Mouse (Mus musculus) G1E-ER4 (cell line): ENCODE measurements around the gene Xrcc4. TPM values are rescaled to one million over a fixed set of nuclear protein-coding genes. Genes with fewer than 3 reads are reported as not detected.

Experiments used
- GATA1 ChIP-seq: IDR thresholded peaks from one replicate; pipeline ENCODE4 v1.8.0; 2012; ENCODE audit warnings: low read length, inconsistent platforms
- polyA plus RNA-seq: library from polyadenylated mRNA; stranded (reverse); fragments of >175 nt; gene quantifications from 2 replicates; pipeline ENCODE4 v1.2.3, GENCODE M21; 2012

The Xrcc4 gene
- polyA plus RNA-seq, result 0.21 and 0.45 TPM in 2 replicates

DNA sequence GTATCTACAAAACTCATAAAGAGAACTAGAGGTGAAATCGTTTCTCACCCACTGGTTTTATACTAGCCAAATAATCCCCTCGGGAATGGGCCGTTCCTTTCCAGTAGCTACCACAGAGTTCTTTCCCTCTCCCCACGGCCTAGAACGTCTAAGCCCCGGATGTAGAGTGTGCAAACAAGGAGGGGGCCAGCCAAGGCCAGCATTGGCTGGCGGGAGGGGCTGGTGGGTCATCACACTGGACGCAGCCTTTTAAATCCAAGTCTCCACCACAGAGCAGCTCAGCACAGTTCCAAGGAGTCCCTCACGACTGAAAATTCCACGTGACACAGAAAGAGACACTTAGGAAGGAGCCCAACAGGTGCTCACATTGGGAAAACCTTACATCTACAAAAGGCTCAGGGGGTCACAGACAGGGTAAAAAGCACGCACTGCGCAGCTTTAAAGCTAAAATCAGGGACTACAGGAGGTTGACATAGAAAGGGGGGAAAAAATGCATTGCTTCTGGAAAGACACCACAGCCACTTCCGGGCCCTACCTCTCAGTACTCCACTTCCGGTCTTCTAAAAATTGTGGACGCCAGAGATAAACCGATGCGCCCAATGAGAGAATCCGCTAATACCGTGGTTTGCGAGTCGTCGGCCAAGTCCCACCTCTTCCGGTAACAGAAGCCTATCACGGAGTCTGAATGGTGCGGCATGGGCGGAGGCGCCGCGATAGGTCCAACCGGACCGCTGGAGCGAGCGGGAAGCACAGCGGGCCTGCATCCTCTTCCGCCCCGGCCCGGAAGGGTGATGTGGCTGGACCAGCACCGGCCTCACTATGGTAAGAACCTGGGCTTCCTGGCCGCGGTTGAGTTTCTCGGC lies at the start of gene Xrcc4, which contains the start of gene Tmem167:
Xrcc4 (minus strand) TSS at position 647 of the 863 bp plus-strand sequence.
Tmem167 (plus strand) TSS at position 162 of the 863 bp plus-strand sequence.
- TF ChIP-seq GATA1, result no peak

DNA sequence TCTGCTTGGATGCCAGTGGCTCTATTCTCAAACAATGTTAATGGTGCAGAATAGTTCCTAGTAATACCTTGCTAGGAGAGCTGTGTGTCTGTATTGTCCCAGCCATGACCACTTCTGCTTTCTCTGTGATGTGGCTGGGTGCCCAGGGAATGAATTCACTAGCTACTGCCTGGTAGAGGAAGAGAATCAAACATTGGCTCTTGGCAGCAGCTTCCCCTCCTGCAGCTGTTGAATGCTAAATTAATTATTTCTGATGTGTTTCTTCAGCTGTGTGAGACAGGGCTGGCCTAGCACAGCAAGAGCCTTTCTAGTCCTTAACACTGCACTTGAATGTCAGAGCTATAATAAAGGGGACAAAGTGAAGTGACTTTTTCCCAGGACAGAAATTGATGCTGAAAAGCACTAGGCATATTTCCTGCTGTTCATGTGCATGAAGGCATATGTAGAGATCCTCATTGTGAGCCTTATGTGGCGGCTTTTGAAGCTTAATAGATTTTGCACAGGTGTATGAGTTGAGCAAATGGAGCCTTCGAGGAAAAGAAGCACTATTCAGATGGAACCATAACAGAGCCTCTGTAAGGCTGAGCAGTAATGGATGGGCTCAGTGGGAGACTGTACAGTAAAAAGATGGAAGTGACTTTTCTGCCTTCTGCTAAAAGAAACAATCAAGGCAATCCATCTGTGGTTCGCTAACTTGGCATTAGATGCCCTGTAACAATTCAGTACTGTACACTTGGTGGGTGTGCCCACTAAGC lies 46.9 kb upstream of the Xrcc4 start:
- TF ChIP-seq GATA1, result no peak

DNA sequence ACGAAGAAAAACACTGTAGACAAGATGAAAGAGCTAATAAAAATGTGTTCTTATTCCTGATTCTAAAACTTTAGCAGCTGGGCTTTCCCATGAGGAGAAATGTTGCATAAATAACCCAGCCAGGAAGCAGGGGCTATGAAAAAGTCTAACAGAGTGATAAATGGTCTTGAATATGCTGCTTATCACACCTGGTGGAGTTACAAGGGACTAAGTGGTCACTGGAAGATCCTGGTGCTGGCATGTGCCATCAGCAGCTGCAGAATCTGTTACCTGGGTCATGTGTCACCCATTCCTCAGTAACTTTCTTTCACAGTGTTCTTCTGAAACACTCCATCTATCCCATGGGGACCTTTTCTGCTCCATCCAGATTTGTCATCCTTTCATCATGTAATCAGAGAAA lies 22.3 kb upstream of the Xrcc4 start:
- TF ChIP-seq GATA1, result no peak

DNA sequence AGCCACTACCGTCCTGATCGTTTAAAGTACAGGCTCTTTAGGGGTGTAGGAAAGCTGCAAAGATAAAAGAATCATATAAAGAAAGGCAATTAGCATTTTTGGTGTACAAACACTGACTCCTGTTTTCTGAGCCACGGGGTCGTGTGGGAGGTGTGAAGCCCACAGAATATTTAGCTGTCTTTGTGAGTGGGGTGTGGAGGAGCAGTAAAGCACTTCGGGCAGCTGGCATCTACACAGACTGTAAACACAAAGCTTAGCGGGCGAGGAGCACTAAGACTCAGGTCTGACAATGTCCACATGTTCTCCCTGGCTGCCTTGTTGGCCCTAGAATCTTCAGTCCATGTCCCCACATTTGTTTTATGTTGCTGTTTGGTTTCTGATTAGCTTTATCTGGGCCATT lies 16.7 kb upstream of the Xrcc4 start:
- no peak for TF ChIP-seq GATA1

DNA sequence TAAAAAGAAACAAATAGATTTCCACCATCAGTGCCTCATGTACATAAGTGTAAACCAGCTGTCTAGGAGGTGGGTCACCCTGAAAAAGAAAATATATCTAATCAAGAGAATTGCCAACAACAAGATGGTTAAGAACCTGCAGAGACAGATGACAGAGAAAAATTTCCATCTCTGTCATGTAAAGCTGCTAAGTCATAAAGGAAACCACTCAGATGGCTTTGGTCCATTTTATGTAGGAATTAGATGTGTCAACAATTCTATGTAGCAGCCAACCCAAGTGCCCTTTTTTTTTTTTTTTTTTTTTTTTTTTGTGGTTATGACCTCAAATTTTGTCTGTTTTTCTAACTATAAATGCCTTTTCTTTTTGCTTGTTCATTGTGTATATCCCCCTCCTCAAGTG lies 12.1 kb upstream of the Xrcc4 start:
- no peak for TF ChIP-seq GATA1

DNA sequence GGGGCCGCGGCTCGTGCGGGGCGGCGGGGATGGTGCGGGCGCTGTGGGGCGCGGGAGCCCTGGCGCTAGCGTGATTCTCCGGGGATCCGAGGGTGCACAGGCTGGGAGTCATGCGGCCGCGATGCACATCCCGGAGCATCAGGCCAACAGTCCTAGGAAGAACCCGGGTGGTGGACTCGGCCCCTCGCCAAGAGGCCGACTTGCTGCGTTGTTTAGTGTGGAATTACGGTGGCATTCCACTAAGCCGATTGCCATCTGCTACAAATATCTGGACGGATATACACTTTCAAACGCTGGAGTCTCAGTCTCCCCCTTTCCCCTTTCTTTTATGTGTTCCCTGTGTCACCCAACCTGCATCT lies 396 bp upstream of the Xrcc4 start:
- TF ChIP-seq GATA1, result no peak

DNA sequence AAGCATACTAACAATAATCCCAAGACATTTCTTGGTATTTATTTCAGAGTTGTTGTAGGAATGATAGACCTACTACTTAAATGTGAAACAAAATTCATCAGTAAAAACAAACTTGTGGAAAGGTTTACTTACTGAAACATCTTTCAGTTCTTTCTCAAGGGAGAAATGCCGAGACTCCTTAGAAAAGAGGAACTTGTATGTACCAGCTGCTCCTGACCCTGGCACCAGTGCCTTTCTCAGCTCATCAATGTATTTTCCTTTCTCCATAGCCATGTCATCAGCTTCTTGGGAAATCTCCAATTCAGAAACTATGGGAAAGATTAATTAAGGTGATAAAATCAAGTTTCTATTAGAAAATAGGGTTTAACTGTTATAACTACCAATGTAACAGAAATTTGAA lies 27.5 kb downstream of the Xrcc4 start:
- no peak for TF ChIP-seq GATA1

DNA sequence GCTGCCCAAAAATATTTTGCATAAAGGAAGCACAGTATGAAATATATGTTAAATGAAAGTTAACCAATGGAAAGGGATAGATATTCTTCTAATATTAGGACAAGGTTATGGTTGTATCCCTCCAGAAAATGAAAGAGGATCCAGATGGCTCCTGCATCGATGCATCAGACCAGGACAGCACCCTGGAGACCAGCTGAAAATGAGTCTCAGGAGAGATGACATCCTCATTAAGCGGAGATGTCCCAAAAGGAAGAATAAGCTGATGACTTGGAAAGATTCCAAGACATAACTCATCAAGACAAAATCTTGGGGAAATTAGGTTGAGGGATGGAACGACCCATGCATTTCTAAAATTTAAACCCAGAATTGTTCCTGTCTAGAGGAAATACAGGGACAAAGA lies 37.0 kb downstream of the Xrcc4 start:
- TF ChIP-seq GATA1, result no peak

DNA sequence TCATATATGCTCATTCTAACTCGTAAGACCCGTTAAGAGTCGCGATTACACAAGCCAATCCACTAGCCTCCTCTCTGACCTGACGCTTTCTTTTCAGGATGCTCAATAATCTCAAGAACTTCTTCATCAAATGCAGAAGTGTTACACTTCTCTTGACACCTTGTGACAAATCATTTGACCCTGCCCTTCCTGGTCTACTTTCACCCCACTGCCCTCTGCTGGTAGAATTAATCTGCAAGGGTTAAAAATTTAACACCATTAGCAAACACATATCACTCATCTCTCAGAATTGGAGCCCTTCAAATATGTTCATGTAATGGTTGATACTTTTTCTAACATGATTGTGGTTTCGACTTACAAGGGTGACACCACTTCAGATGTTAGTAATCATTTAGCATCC lies 37.7 kb downstream of the Xrcc4 start:
- no peak for TF ChIP-seq GATA1

DNA sequence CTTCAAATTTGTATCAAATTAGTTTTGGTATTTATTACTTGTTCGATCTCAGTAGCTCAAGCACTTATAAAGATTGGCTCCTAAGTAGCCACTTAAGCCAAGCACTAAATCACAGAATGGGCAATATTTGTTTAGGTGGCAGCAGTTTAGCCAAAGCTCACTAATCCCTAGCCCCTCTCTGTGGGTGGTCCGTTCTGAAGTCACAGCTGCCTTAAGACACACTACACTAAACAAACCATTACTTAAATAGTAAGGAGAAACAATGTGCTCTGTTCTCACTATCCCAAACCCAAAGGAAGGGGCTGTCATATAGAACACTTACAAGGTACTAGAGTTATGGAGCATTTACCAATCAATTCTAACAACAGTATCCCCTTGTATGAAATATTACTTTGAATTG lies 49.8 kb downstream of the Xrcc4 start:
- TF ChIP-seq GATA1, result no peak

DNA sequence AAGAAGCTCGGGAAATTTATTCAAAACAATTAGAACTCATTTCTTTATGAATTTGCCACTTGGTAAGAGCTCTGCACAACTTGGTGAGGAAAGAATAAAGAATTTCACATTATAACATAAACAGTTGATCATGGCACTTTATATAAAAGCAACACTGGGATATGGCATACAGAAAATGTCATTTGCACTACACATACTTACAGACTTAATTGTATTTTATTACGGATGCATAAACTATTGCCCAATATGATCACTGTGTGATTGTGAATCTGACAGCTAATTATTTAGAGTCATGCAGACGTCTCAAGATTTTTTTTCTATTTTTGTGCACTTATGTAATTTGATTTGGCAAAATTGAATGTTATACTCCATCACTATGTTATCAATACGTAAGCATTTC lies 56.4 kb downstream of the Xrcc4 start:
- no peak for TF ChIP-seq GATA1

DNA sequence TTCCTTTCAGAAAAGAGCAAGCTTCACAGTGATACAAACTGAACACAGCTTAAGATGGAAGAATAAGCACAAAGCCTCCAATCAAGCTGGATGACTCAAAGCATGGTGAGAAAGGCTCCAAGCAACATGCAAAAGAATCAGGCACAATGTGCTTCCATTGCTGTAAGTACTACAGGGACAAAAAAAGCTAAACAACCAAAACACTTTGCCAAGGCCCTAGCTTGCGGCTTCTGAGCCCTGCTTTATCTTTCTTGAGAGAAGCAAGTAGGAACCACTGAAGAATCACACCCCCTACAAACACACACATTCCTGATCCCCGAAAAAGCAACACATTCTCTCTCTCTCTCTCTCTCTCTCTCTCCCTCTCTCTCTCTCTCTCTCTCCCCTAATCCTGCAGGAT lies 56.9 kb downstream of the Xrcc4 start:
- TF ChIP-seq GATA1, result no peak

DNA sequence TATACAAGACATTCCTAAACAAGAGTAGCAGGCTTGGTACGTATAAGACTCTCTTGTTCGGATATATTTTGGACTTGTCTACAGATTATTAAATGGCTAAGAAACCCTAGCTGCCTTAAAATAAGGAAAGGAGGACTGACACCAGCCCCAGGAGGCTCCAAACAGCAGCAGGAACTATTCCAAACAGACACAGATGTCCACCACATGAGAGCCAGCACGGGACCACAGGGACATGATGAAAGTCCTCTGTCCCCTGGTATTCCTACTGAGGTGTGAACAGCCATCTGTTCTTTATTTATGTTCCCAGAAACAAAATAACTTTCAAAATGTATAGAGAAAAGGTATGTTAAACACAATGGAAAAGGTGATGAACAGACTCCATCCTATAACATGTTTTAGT lies 58.5 kb downstream of the Xrcc4 start:
- TF ChIP-seq GATA1, result no peak

DNA sequence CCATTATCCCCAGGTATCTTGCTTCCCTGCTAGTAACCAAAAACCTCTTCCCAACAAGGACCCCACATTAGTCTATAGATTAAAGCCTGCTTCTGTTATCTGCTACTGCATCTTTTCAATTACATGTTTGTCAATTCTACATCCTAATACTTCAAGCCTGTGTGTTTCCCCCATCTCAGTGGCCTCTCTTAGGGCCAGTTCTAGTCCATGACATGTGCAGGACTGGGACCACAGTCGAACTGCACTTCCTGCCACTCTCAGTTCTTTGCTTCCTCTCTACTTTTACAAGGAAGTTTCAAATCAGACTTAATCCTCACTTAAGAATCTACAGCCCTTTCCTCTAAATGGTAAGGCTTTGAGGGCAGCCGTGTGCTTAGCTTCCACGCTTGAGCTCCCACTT lies 76.8 kb downstream of the Xrcc4 start:
- TF ChIP-seq GATA1, result no peak

DNA sequence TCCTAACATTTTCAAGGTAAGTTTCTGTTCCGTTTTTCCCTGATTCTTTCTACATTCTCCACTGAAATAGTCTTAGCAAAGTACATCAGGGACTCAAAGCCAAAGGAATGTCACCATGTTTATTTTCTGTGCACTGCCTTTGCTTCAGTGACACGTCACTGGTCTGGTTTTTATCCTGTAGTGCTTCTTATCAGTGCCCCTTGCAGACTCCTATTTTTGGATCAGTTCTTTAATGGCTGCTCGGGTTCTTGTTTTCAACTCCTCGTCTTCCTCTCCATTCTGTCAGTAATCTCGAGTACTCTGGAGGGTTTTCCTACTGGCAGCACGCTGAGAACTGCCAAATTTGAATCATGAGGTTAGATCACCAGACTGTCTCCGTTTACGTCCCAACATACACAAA lies 77.2 kb downstream of the Xrcc4 start:
- no peak for TF ChIP-seq GATA1

DNA sequence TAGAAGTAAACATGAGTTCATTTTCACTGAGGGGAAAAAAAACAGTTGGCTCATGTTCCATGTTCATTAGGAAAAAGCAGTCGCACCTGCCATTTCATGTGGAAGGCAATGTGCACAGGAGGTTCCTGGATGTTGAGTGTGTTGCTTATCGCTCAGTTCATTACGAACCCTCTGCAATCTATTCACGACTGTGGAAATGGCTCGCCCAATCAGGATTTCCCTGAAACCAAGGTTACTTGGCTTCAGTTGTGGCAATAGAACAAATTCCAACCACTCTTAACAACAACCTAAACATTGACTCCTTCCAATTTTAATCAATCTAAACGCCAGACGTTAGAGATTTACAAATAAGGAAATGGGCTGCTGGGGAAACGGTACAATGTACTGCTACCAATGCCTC lies 78.3 kb downstream of the Xrcc4 start:
- no peak for TF ChIP-seq GATA1

DNA sequence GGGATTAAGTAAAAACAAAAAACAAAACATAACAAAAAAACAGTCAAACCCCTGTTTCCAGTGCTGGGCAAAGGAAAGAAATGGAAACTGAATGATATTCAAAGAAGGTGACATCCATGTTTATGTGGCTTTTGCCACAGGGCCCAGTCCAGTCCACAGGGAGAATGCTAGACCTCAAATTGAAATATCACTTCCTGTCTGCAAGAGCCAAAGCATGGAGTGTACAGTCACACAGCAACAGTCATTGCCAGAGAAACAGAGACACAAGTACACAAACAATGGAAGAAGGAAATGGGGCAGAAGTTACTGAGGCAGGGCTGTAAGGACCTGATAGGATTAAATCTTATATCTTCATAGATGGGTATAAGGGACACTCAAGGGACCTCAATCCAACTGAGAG lies 79.6 kb downstream of the Xrcc4 start:
- no peak for TF ChIP-seq GATA1
